Mouse (Mus musculus) liver, embryonic 14.5 days (tissue): ENCODE measurements around the gene Cks2.

Source experiments
- CTCF ChIP-seq: IDR thresholded peaks from 2 replicates; pipeline ENCODE4 v1.5.1; 2016; ENCODE audit warnings: antibody characterized with exemption, low read depth, control low read depth
- EP300 ChIP-seq: IDR thresholded peaks from 2 replicates; pipeline ENCODE4 v1.6.1; 2016; ENCODE audit warnings: antibody characterized with exemption, low read depth

DNA sequence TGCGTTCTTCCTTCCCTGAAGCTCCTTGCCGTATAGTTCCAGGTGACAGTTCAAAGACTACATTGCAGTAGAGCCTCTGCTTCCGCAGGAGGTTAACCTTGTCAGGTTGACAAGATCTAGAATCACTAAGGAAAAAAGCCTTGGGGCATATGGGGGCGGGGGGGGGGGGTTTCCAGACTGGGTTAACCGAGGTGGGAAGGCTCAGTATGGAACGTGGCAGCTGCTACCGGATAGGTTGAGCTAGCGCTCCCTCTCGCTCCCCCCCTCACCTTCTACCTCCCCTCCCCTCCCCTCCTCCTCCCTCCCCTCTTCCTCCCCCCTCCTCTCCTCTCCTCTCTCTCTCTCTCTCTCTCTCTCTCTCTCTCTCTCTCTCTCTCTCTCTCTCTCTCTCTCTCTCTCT is 26.4 kb upstream of the Cks2 start:
- no peak for TF ChIP-seq CTCF
- no peak for TF ChIP-seq EP300
